Mouse (Mus musculus): Measurements from ENCODE around the gene Sarm1.

GRCm38 (mm10) chr11:78497071-78497541, 448 bp downstream of the Sarm1 start:
- no peak for TF ChIP-seq CTCF (conservative IDR thresholded peaks at IDR 0.05 in 1 of 2, IDR thresholded peaks at IDR 0.05 in 1 of 2; ENCODE audit: low read depth in 2 of 2, low read length in 2 of 2)
- TF ChIP-seq MAFK (IDR thresholded peaks at IDR 0.05; ENCODE audit: insufficient replicate concordance, low read length), result no peak
- TF ChIP-seq RAD21 (IDR thresholded peaks at IDR 0.05; ENCODE audit: low read depth, low read length), result no peak
- peak; percentile 79 for TF ChIP-seq UBTF (IDR thresholded peaks at IDR 0.05; ENCODE audit: low read depth, low read length)
- no peak for TF ChIP-seq EP300 (IDR thresholded peaks at IDR 0.05; ENCODE audit: low read length)
- TF ChIP-seq POLR2A (IDR thresholded peaks at IDR 0.05; ENCODE audit: low read depth, low read length), result no peak
- TF ChIP-seq ZNF384 (IDR thresholded peaks at IDR 0.05; ENCODE audit: low read depth, low read length), result no peak
- no peak for TF ChIP-seq GABPA (IDR thresholded peaks at IDR 0.05; ENCODE audit: insufficient replicate concordance, low read depth, low read length)
- TF ChIP-seq JUND (conservative IDR thresholded peaks at IDR 0.05; ENCODE audit: low read depth, low read length), result no peak
- TF ChIP-seq MYC (IDR thresholded peaks at IDR 0.05; ENCODE audit: low read depth, low read length), result no peak

All from CH12.LX (cell line).